In the genomic region with DNA sequence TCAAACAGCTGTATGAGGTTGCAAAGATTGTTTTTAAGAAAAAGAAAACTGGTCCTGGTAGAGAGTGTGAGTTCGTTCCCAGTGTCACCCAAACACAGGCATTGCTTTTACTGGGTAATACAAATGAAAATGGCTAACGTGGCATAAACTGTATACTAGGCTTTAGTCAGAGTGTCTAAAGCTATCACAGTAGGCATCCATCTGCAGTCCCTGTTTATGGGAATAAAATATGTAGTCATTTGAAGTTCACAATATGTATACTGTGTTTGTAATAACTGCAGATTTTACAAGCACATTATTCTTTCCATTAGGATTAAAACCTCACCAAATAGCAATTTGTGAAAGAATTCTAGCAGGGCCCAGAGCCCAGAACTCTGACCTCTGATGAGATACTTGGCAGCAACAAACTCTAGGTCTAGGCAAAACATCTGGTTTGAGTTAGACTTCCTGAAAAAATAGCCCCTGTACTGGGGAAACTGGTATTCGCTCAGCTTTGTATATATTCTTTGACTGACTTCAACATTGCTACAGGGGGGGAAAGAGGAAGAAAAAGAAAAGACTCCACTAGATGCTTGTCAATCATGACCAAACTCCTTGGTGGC, we compare ENCODE assay signal across 13 mouse cellular contexts.
DNase-seq lines count a peak whose midpoint lies in the region; ATAC-seq and TF ChIP-seq lines count a peak whose summit lies in the region.
"Had no signal": no experiment of that assay in that cellular context is flagged by ENCODE, and none has a peak within 500 bp of the region (broad histone marks: within the 10 kb centered on the region; RNA-seq: fewer than 3 reads in every experiment).

No protein-coding gene starts in this region.

- H3K27ac ChIP-seq in kidney, postnatal 0 days, result no peak overlapping the region
- H3K27ac ChIP-seq in kidney, embryonic 15.5 days, result no peak overlapping the region
- peak overlapping the region; percentile 30; the same call in 1 of the 2 replicates for H3K27ac ChIP-seq in embryonic facial prominence, embryonic 11.5 days (replicated peaks; ENCODE audit: low read depth, low read length)
- no peak overlapping the region for H3K27ac ChIP-seq in intestine, embryonic 15.5 days
- H3K27ac ChIP-seq in midbrain, embryonic 16.5 days (ENCODE audit: low read length), result no peak overlapping the region
- H3K27ac ChIP-seq: liver, embryonic 14.5 days had no signal

- H3K4me2 ChIP-seq in kidney, postnatal 0 days (ENCODE audit: low read length), result no peak overlapping the region
- H3K4me2 ChIP-seq in kidney, embryonic 15.5 days, result no peak overlapping the region
- no peak overlapping the region for H3K4me2 ChIP-seq in embryonic facial prominence, embryonic 11.5 days (ENCODE audit: low read depth, low read length)
- no peak overlapping the region for H3K4me2 ChIP-seq in intestine, embryonic 15.5 days (replicated peaks)
- no peak overlapping the region for H3K4me2 ChIP-seq in midbrain, embryonic 16.5 days (ENCODE audit: low read length)

- no peak for ATAC-seq in kidney, postnatal 0 days (replicated peaks; ENCODE audit: low FRiP score, low read depth)
- no peak for ATAC-seq in kidney, embryonic 15.5 days (replicated peaks; ENCODE audit: low FRiP score)
- no peak; the same call in 1 of the 2 replicates for ATAC-seq in embryonic facial prominence, embryonic 11.5 days (replicated peaks; ENCODE audit: insufficient number of reproducible peaks, low FRiP score, low TSS enrichment, low read depth)
- ATAC-seq in intestine, embryonic 15.5 days, result peak; percentile 53; the same call in 1 of the 2 replicates
- ATAC-seq in midbrain, embryonic 16.5 days, result no peak
- ATAC-seq: forebrain, postnatal 0 days had no signal

- no peaks in the 10 kb centered on the region for H3K36me3 ChIP-seq in kidney, postnatal 0 days (ENCODE audit: insufficient read depth, low read length)
- H3K36me3 ChIP-seq in kidney, embryonic 15.5 days, result no peaks in the 10 kb centered on the region
- H3K36me3 ChIP-seq in embryonic facial prominence, embryonic 11.5 days (replicated peaks; ENCODE audit: control insufficient read depth, insufficient read depth, low read depth, low read length), result no peaks in the 10 kb centered on the region
- no peaks in the 10 kb centered on the region for H3K36me3 ChIP-seq in intestine, embryonic 15.5 days
- H3K36me3 ChIP-seq in midbrain, embryonic 16.5 days (ENCODE audit: control insufficient read depth, insufficient read depth, low read length), result no peaks in the 10 kb centered on the region

- no peak overlapping the region for H3K9ac ChIP-seq in kidney, postnatal 0 days (ENCODE audit: low read depth, low read length)
- H3K9ac ChIP-seq in kidney, embryonic 15.5 days, result no peak overlapping the region
- no peak overlapping the region for H3K9ac ChIP-seq in embryonic facial prominence, embryonic 11.5 days (replicated peaks; ENCODE audit: low read length)
- no peak overlapping the region for H3K9ac ChIP-seq in intestine, embryonic 15.5 days
- H3K9ac ChIP-seq in midbrain, embryonic 16.5 days (ENCODE audit: low read depth, low read length), result no peak overlapping the region
- H3K9ac ChIP-seq: forebrain, postnatal 0 days; liver, embryonic 14.5 days had no signal

- H3K9me3 ChIP-seq in kidney, postnatal 0 days (replicated peaks; ENCODE audit: low read length), result no peaks in the 10 kb centered on the region
- H3K9me3 ChIP-seq in kidney, embryonic 15.5 days (replicated peaks), result no peaks in the 10 kb centered on the region
- H3K9me3 ChIP-seq in embryonic facial prominence, embryonic 11.5 days (replicated peaks; ENCODE audit: control insufficient read depth, low read length), result no peaks in the 10 kb centered on the region
- no peaks in the 10 kb centered on the region for H3K9me3 ChIP-seq in intestine, embryonic 15.5 days
- H3K9me3 ChIP-seq in midbrain, embryonic 16.5 days (replicated peaks; ENCODE audit: control insufficient read depth, low read length, poor library complexity, severe bottlenecking), result no peaks in the 10 kb centered on the region

- H3K4me3 ChIP-seq in kidney, postnatal 0 days (replicated peaks; ENCODE audit: low read depth, low read length), result no peak overlapping the region
- H3K4me3 ChIP-seq in kidney, embryonic 15.5 days (replicated peaks), result no peak overlapping the region
- H3K4me3 ChIP-seq in embryonic facial prominence, embryonic 11.5 days (ENCODE audit: low read depth, low read length), result no peak overlapping the region
- no peak overlapping the region for H3K4me3 ChIP-seq in intestine, embryonic 15.5 days (replicated peaks)
- no peak overlapping the region for H3K4me3 ChIP-seq in midbrain, embryonic 16.5 days (ENCODE audit: low read depth, low read length)

- H3K4me1 ChIP-seq in kidney, postnatal 0 days (replicated peaks; ENCODE audit: insufficient read depth, low read length), result no peaks in the 10 kb centered on the region
- peaks cover 6% of the 10 kb centered on the region; the same call in 1 of the 2 replicates for H3K4me1 ChIP-seq in kidney, embryonic 15.5 days
- peaks cover 3% of the 10 kb centered on the region for H3K4me1 ChIP-seq in embryonic facial prominence, embryonic 11.5 days (ENCODE audit: control insufficient read depth, insufficient read depth, low read length)
- no peaks in the 10 kb centered on the region for H3K4me1 ChIP-seq in intestine, embryonic 15.5 days (replicated peaks)
- no peaks in the 10 kb centered on the region for H3K4me1 ChIP-seq in midbrain, embryonic 16.5 days (ENCODE audit: control insufficient read depth, insufficient read depth, low read length)

- TF ChIP-seq CTCF in kidney, postnatal 0 days (IDR thresholded peaks at IDR 0.05; ENCODE audit: low read depth), result no peak

- WGBS in kidney, postnatal 0 days, result 68% methylated on average over 3 of the region's 3 CpGs
- WGBS in kidney, embryonic 15.5 days, result 62% methylated on average over 3 of the region's 3 CpGs
- WGBS in embryonic facial prominence, embryonic 11.5 days, result 32% methylated on average over 3 of the region's 3 CpGs
- 50% methylated on average over 3 of the region's 3 CpGs for WGBS in intestine, embryonic 15.5 days
- 85% methylated on average over 3 of the region's 3 CpGs for WGBS in midbrain, embryonic 16.5 days

- DNase-seq in kidney, postnatal 0 days (ENCODE audit: low spot score), result peak; percentile 70
- DNase-seq in embryonic facial prominence, embryonic 11.5 days (ENCODE audit: low spot score), result peak; percentile 89
- peak; percentile 41 for DNase-seq in mesoderm, embryonic 11.5 days (ENCODE audit: low read depth, low spot score)
- no peak for DNase-seq in cerebellum, adult 8-10 months
- DNase-seq in thymus, postnatal 25 days, result no peak
- DNase-seq: adrenal gland, postnatal 14 days; cerebellum, postnatal 14 days; forebrain, postnatal 0 days; thymus, adult 18-20 months had no signal

- no peaks in the 10 kb centered on the region for H3K27me3 ChIP-seq in kidney, postnatal 0 days (ENCODE audit: insufficient read depth, low read length)
- no peaks in the 10 kb centered on the region for H3K27me3 ChIP-seq in kidney, embryonic 15.5 days
- H3K27me3 ChIP-seq in embryonic facial prominence, embryonic 11.5 days (ENCODE audit: control insufficient read depth, insufficient read depth, low read length), result no peaks in the 10 kb centered on the region
- no peaks in the 10 kb centered on the region for H3K27me3 ChIP-seq in intestine, embryonic 15.5 days (replicated peaks)
- no peaks in the 10 kb centered on the region for H3K27me3 ChIP-seq in midbrain, embryonic 16.5 days (ENCODE audit: control insufficient read depth, insufficient read depth, low read depth, low read length)

Comparison
In these comparisons a context has a peak if more than half of its experiments do, and no peak if none do; other contexts are left out.
1. DNase-seq: peak in kidney, postnatal 0 days (single experiment), embryonic facial prominence, embryonic 11.5 days (single experiment) and mesoderm, embryonic 11.5 days (single experiment); none in cerebellum, adult 8-10 months (single experiment) and thymus, postnatal 25 days (single experiment).